Mouse (Mus musculus): ENCODE measurements around the gene Polh.

The Polh gene

GRCm38 (mm10) chr17:46167014-46167413 is 35.4 kb downstream of the Polh start:
- DNase-seq: peak; percentile 33

- no peak for DNase-seq
Observed at GRCm38 (mm10) chr17:46166270-46166669, 36.2 kb downstream of the Polh start.

GRCm38 (mm10) chr17:46165460-46165859 is 37.0 kb downstream of the Polh start:
- DNase-seq: no peak

GRCm38 (mm10) chr17:46164791-46165190 is 37.7 kb downstream of the Polh start:
- DNase-seq: no peak

- DNase-seq: no peak
Observed at GRCm38 (mm10) chr17:46164301-46164700, 38.1 kb downstream of the Polh start.

GRCm38 (mm10) chr17:46162951-46163421 is 39.5 kb downstream of the Polh start:
- peak; percentile 70 for DNase-seq

GRCm38 (mm10) chr17:46162551-46162950 is 39.9 kb downstream of the Polh start:
- DNase-seq: no peak

- no peak for DNase-seq
Observed at GRCm38 (mm10) chr17:46161710-46162109, 40.7 kb downstream of the Polh start.

GRCm38 (mm10) chr17:46161179-46161578 is 41.3 kb downstream of the Polh start:
- DNase-seq: no peak

GRCm38 (mm10) chr17:46160686-46161085 is 41.8 kb downstream of the Polh start, which contains the start of gene Gtpbp2:
TSS of gene Gtpbp2 (plus strand) at chr17:46161032.
- DNase-seq: peak; percentile 100

- DNase-seq: peak; percentile 99
Observed at GRCm38 (mm10) chr17:46160090-46160662, 42.3 kb downstream of the Polh start.

GRCm38 (mm10) chr17:46159236-46159635 is 43.2 kb downstream of the Polh start:
- DNase-seq: no peak

- no peak for DNase-seq
Observed at GRCm38 (mm10) chr17:46157131-46157530, 45.3 kb downstream of the Polh start.

GRCm38 (mm10) chr17:46156680-46157079 is 45.8 kb downstream of the Polh start:
- no peak for DNase-seq

- DNase-seq: no peak
Observed at GRCm38 (mm10) chr17:46154336-46154735, 48.1 kb downstream of the Polh start.

GRCm38 (mm10) chr17:46152847-46153782 is 49.3 kb downstream of the Polh start, which contains the start of gene Mad2l1bp:
TSS of gene Mad2l1bp (minus strand) at chr17:46153553.
- peak; percentile 95 for DNase-seq

GRCm38 (mm10) chr17:46143578-46144423 is 58.6 kb downstream of the Polh start, which contains the start of gene Rsph9:
TSS of gene Rsph9 (minus strand) at chr17:46144216.
- peak; percentile 88 for DNase-seq

GRCm38 (mm10) chr17:46139872-46140271 is 62.6 kb downstream of the Polh start:
- no peak for DNase-seq

GRCm38 (mm10) chr17:46138563-46139236 is 63.7 kb downstream of the Polh start:
- no peak for DNase-seq

- no peak for DNase-seq
Observed at GRCm38 (mm10) chr17:46132862-46133261, 69.6 kb downstream of the Polh start.

- DNase-seq: peak; percentile 84
Observed at GRCm38 (mm10) chr17:46132058-46132718, 70.3 kb downstream of the Polh start.

Data from kidney, adult 9 months (tissue).